Mouse (Mus musculus) MEL (cell line): Measurements from ENCODE around the gene Nutf2-ps1.

Experiments
- CTCF ChIP-seq, 3 experiments: IDR thresholded peaks in 2 of 3; conservative IDR thresholded peaks in 1 of 3; 2 replicates each; pipeline ENCODE4 v1.5.1; 2011 to 2012; ENCODE audit warnings: low read length in 3 of 3, low read depth in 2 of 3, mild to moderate bottlenecking in 2 of 3, improper control_type of control experiment in 1 of 3, inconsistent platforms in 1 of 3, mixed read lengths in 1 of 3, moderate library complexity in 1 of 3; ENCODE audit not compliant: control insufficient read depth in 1 of 3, insufficient read depth in 1 of 3, poor library complexity in 1 of 3, severe bottlenecking in 1 of 3
- KAT2A ChIP-seq: conservative IDR thresholded peaks from 2 replicates; pipeline ENCODE4 v1.6.1; 2012; ENCODE audit warnings: low read depth, low read length, improper control_type of control experiment, inconsistent platforms
- TAL1 ChIP-seq: IDR thresholded peaks from 2 replicates; pipeline ENCODE4 v1.6.1; 2012; ENCODE audit warnings: mild to moderate bottlenecking, inconsistent platforms, low read length, moderate library complexity, mixed read lengths

- TF ChIP-seq CTCF (IDR thresholded peaks at IDR 0.05 in 2 of 3, conservative IDR thresholded peaks at IDR 0.05 in 1 of 3; ENCODE audit: control insufficient read depth in 1 of 3, insufficient read depth in 1 of 3, low read depth in 2 of 3, low read length in 3 of 3, poor library complexity in 1 of 3, severe bottlenecking in 1 of 3) (peak; percentile 78 to 99 (median 92)), TAL1 (no peak), KAT2A (no peak)
Measured at GRCm38 (mm10) chr19:53578597-53579252, 10.1 kb downstream of the Nutf2-ps1 start.
